Mouse (Mus musculus) myocyte (in vitro differentiated cells): ENCODE data around the gene Cnot1. TPM values are rescaled to one million over a fixed set of nuclear protein-coding genes. Genes with fewer than 3 reads are reported as not detected.

Experiments used
- H3K27me3 ChIP-seq: one replicate; pipeline ENCODE4 v1.6.1; 2011; ENCODE audit not compliant: control insufficient read depth, insufficient read depth, insufficient read length
- H3K36me3 ChIP-seq: one replicate; pipeline ENCODE4 v1.6.1; 2011; ENCODE audit not compliant: control insufficient read depth, insufficient read depth
- H3K4me2 ChIP-seq: one replicate; pipeline ENCODE4 v1.6.1; 2011; ENCODE audit warnings: low read depth, control low read depth
- H3K4me3 ChIP-seq: one replicate; pipeline ENCODE4 v1.5.1; 2011; ENCODE audit warnings: mild to moderate bottlenecking, control low read depth, moderate library complexity
- H3K79me2 ChIP-seq: one replicate; pipeline ENCODE4 v1.6.1; 2011; ENCODE audit not compliant: control insufficient read depth, insufficient read depth
- H3ac ChIP-seq: one replicate; pipeline ENCODE4 v1.6.1; 2011; ENCODE audit not compliant: control insufficient read depth, insufficient read length
- CEBPB ChIP-seq: IDR thresholded peaks from 2 replicates; pipeline ENCODE4 v1.6.1; 2011; ENCODE audit warnings: mild to moderate bottlenecking, moderate library complexity; ENCODE audit not compliant: poor library complexity, insufficient read depth, severe bottlenecking
- E2F4 ChIP-seq: IDR thresholded peaks from one replicate; pipeline ENCODE4 v1.6.1; 2011; ENCODE audit warnings: mild to moderate bottlenecking, control low read depth, moderate library complexity; ENCODE audit not compliant: insufficient read depth
- MAX ChIP-seq: IDR thresholded peaks from one replicate; pipeline ENCODE4 v1.6.1; 2011; ENCODE audit warnings: low read depth, mild to moderate bottlenecking, control low read depth
- MYOD1 ChIP-seq, 3 experiments: IDR thresholded peaks; one replicate each; pipeline ENCODE4 v1.6.1; 2011; ENCODE audit warnings: control low read depth in 2 of 3, low read depth in 2 of 3, mild to moderate bottlenecking in 2 of 3, moderate library complexity in 1 of 3; ENCODE audit not compliant: insufficient read length in 2 of 3, control insufficient read depth in 1 of 3
- MYOG ChIP-seq, 3 experiments: IDR thresholded peaks; one replicate each; pipeline ENCODE4 v1.6.1; 2011; ENCODE audit warnings: control low read depth in 2 of 3, low read depth in 2 of 3, mild to moderate bottlenecking in 2 of 3; ENCODE audit not compliant: insufficient read length in 2 of 3, control insufficient read depth in 1 of 3, insufficient read depth in 1 of 3
- POLR2A ChIP-seq: IDR thresholded peaks from one replicate; pipeline ENCODE4 v1.6.1; 2011; ENCODE audit warnings: low read depth, mild to moderate bottlenecking, control low read depth, moderate library complexity; ENCODE audit not compliant: insufficient read length
- POLR2AphosphoS2 ChIP-seq: IDR thresholded peaks from one replicate; pipeline ENCODE4 v1.6.1; 2011; ENCODE audit warnings: low read depth, control low read depth; ENCODE audit not compliant: insufficient read length
- REST ChIP-seq: IDR thresholded peaks from one replicate; pipeline ENCODE4 v1.6.1; 2011; ENCODE audit warnings: mild to moderate bottlenecking, control low read depth, moderate library complexity; ENCODE audit not compliant: insufficient read depth, insufficient read length
- SRF ChIP-seq: IDR thresholded peaks from one replicate; pipeline ENCODE4 v1.6.1; 2011; ENCODE audit warnings: low read depth; ENCODE audit not compliant: control insufficient read depth, insufficient read length
- TCF12 ChIP-seq: IDR thresholded peaks from one replicate; pipeline ENCODE4 v1.6.1; 2011; ENCODE audit warnings: mild to moderate bottlenecking, control low read depth; ENCODE audit not compliant: poor library complexity, insufficient read depth, severe bottlenecking
- TCF3 ChIP-seq: IDR thresholded peaks from one replicate; pipeline ENCODE4 v1.6.1; 2011; ENCODE audit warnings: low read depth, control low read depth; ENCODE audit not compliant: insufficient read length
- USF1 ChIP-seq: IDR thresholded peaks from one replicate; pipeline ENCODE4 v1.6.1; 2011; ENCODE audit warnings: low read depth, mild to moderate bottlenecking, control low read depth, moderate library complexity
- polyA plus RNA-seq: library from polyadenylated mRNA; unstranded; fragments of >200 nt; fragmentation: generic; extraction: Trizol; gene quantifications from one replicate; pipeline ENCODE4 v1.2.1, GENCODE M21; 2012; ENCODE audit warnings: missing spikeins

The Cnot1 gene
- polyA plus RNA-seq, 1 experiment, result 32.7 TPM

GRCm38 (mm10) chr8:95671861-95672260, 135.4 kb downstream of the Cnot1 start:
- Histone ChIP-seq H3K79me2 (no peaks in the 10 kb centered on the region), H3K27me3 (no peaks in the 10 kb centered on the region), H3ac (no peak overlapping the region), H3K36me3 (no peaks in the 10 kb centered on the region), H3K4me3 (no peak overlapping the region), H3K4me2 (no peak overlapping the region)
- TF ChIP-seq CEBPB (no peak), TCF3 (no peak), POLR2A (no peak), E2F4 (no peak), MYOG (IDR thresholded peaks at IDR 0.05; ENCODE audit: control insufficient read depth in 1 of 3, insufficient read depth in 1 of 3, insufficient read length in 2 of 3, low read depth in 2 of 3) (no peak), USF1 (no peak), REST (no peak), TCF12 (no peak), SRF (no peak), POLR2AphosphoS2 (no peak), MYOD1 (IDR thresholded peaks at IDR 0.05; ENCODE audit: control insufficient read depth in 1 of 3, insufficient read length in 2 of 3, low read depth in 2 of 3) (no peak)

DNA sequence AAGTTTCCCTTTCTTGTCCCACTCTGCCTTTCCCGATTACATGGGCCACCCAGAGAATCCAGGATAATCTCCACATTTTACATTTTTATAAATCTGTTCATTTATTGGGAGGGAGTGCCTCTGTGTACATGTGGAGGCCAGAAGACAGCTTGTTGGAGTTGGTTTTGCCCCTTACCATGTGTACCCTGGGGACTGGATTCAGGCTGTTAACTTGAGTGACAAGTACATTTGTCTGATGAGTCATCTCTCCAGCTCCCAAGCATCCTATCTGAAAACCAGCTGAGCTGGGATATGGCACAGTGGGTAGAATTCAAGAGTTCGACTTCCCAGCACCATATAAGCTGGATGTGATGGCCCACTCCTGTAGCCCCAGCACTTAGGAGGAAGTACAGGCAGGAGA, 137.3 kb downstream of the Cnot1 start:
- no peak overlapping the region for H3K4me3 ChIP-seq
- TF ChIP-seq POLR2A, result no peak
- TF ChIP-seq TCF3, result no peak
- TF ChIP-seq MYOG (IDR thresholded peaks at IDR 0.05; ENCODE audit: control insufficient read depth in 1 of 3, insufficient read depth in 1 of 3, insufficient read length in 2 of 3, low read depth in 2 of 3), result peak in 2 of 3 experiments; percentile 32 to 41
- TF ChIP-seq CEBPB, result no peak
- no peak for TF ChIP-seq USF1
- TF ChIP-seq E2F4, result no peak
- peak; percentile 56 for TF ChIP-seq TCF12
- no peak for TF ChIP-seq REST
- no peak for TF ChIP-seq SRF
- TF ChIP-seq MYOD1 (IDR thresholded peaks at IDR 0.05; ENCODE audit: control insufficient read depth in 1 of 3, insufficient read length in 2 of 3, low read depth in 2 of 3), result peak; percentile 24 to 87 (median 87)
- TF ChIP-seq POLR2AphosphoS2, result no peak
- no peak for TF ChIP-seq MAX
- no peaks in the 10 kb centered on the region for H3K79me2 ChIP-seq
- H3K36me3 ChIP-seq, result no peaks in the 10 kb centered on the region
- no peaks in the 10 kb centered on the region for H3K27me3 ChIP-seq
- H3K4me2 ChIP-seq, result peak overlapping the region; percentile 20
- no peak overlapping the region for H3ac ChIP-seq

Other genes starting within 250 kb of the Cnot1 start
- not detected for gene Prss54, start 231.1 kb downstream of the Cnot1 start, polyA plus RNA-seq
- gene Gins3, start 174.0 kb downstream of the Cnot1 start, polyA plus RNA-seq, result 2.0 TPM
- gene Ndrg4, start 130.5 kb downstream of the Cnot1 start, polyA plus RNA-seq, result 83.9 TPM
- 13.9 TPM for gene Setd6, start 91.6 kb downstream of the Cnot1 start, polyA plus RNA-seq
- gene Sap18b, start 17.9 kb upstream of the Cnot1 start, polyA plus RNA-seq, result 157 TPM
- 46.9 TPM for gene Slc38a7, start 46.1 kb upstream of the Cnot1 start, polyA plus RNA-seq
- 241 TPM for gene Got2, start 81.1 kb upstream of the Cnot1 start, polyA plus RNA-seq